Mouse (Mus musculus) CH12.LX (cell line): ENCODE results near the gene Pop5. TPM values are rescaled to one million over a fixed set of nuclear protein-coding genes. Genes with fewer than 3 reads are reported as not detected.

Experiments used
- DNase-seq: peaks from one replicate; pipeline ENCODE4 v3.0.0-alpha.2; 2013; ENCODE audit errors: extremely low read depth
- H3K27ac ChIP-seq: 2 replicates; pipeline ENCODE4 v1.5.1; 2012; ENCODE audit warnings: low read depth, mild to moderate bottlenecking, control low read depth, moderate library complexity; ENCODE audit not compliant: insufficient read depth
- H3K27me3 ChIP-seq: replicated peaks from 2 replicates; pipeline ENCODE3; 2012; ENCODE audit warnings: inconsistent platforms
- H3K36me3 ChIP-seq, 2 experiments: replicated peaks in 1 of 2; 2 replicates each; pipeline versions ENCODE3 to v1.6.1; 2012; ENCODE audit warnings: inconsistent platforms in 1 of 2, low read length in 1 of 2, mild to moderate bottlenecking in 1 of 2, mixed read lengths in 1 of 2, moderate library complexity in 1 of 2; ENCODE audit not compliant: control insufficient read depth in 1 of 2, insufficient read depth in 1 of 2
- H3K4me1 ChIP-seq, 2 experiments: 2 replicates each; pipeline ENCODE4 v1.6.1; 2012; ENCODE audit warnings: inconsistent platforms in 1 of 2, moderate library complexity in 1 of 2; ENCODE audit not compliant: insufficient read depth in 2 of 2, control insufficient read depth in 1 of 2
- H3K4me2 ChIP-seq: 2 replicates; pipeline ENCODE4 v1.6.1; 2012; ENCODE audit warnings: low read depth, mild to moderate bottlenecking, control low read depth; ENCODE audit not compliant: poor library complexity, insufficient read depth, severe bottlenecking
- H3K4me3 ChIP-seq, 3 experiments: fragments of 150-350 bp in 1 of 3; sonication (generic) in 1 of 3; replicated peaks in 1 of 3; 2 replicates each; pipeline versions ENCODE3 to v1.5.1; 2011 to 2012; ENCODE audit warnings: low read depth in 2 of 3, low read length in 2 of 3, mild to moderate bottlenecking in 2 of 3, moderate library complexity in 2 of 3, control low read depth in 1 of 3, improper control_type of control experiment in 1 of 3, inconsistent platforms in 1 of 3, mixed read lengths in 1 of 3; ENCODE audit not compliant: poor library complexity in 1 of 3
- H3K79me2 ChIP-seq: replicated peaks from 2 replicates; pipeline ENCODE4 v1.6.1; 2012; ENCODE audit warnings: mild to moderate bottlenecking, moderate library complexity; ENCODE audit not compliant: control insufficient read depth, poor library complexity, insufficient read depth, severe bottlenecking; ENCODE audit errors: extremely low read depth
- H3K9ac ChIP-seq: 2 replicates; pipeline ENCODE4 v1.6.1; 2012; ENCODE audit warnings: low read depth, mild to moderate bottlenecking, control low read depth, moderate library complexity; ENCODE audit not compliant: insufficient read depth
- H3K9me3 ChIP-seq: replicated peaks from 2 replicates; pipeline ENCODE3; 2012; ENCODE audit warnings: low read length, inconsistent platforms, mixed read lengths
- CHD2 ChIP-seq: IDR thresholded peaks from 2 replicates; pipeline ENCODE4 v1.6.1; 2011; ENCODE audit warnings: low read length, improper control_type of control experiment
- CTCF ChIP-seq, 2 experiments: IDR thresholded peaks in 1 of 2; conservative IDR thresholded peaks in 1 of 2; 2 replicates each; pipeline ENCODE4 v1.5.1; 2011 to 2012; ENCODE audit warnings: low read depth in 2 of 2, low read length in 2 of 2, improper control_type of control experiment in 1 of 2, inconsistent platforms in 1 of 2, mild to moderate bottlenecking in 1 of 2, moderate library complexity in 1 of 2
- ELF1 ChIP-seq: IDR thresholded peaks from 2 replicates; pipeline ENCODE4 v1.6.1; 2014; ENCODE audit warnings: low read depth, mild to moderate bottlenecking, inconsistent platforms, low read length, improper control_type of control experiment
- IRF4 ChIP-seq: IDR thresholded peaks from 2 replicates; pipeline ENCODE4 v1.6.1; 2014; ENCODE audit warnings: low read depth, mild to moderate bottlenecking, inconsistent platforms, low read length, improper control_type of control experiment
- JUN ChIP-seq: IDR thresholded peaks from 2 replicates; pipeline ENCODE4 v1.6.1; 2011; ENCODE audit warnings: low read depth, mild to moderate bottlenecking, low read length, improper control_type of control experiment, moderate library complexity; ENCODE audit not compliant: insufficient read depth
- MAFK ChIP-seq: IDR thresholded peaks from 2 replicates; pipeline ENCODE4 v1.6.1; 2011; ENCODE audit warnings: low read length, improper control_type of control experiment; ENCODE audit not compliant: insufficient replicate concordance
- MXI1 ChIP-seq: IDR thresholded peaks from 2 replicates; pipeline ENCODE4 v1.6.1; 2011; ENCODE audit warnings: mild to moderate bottlenecking, low read depth, low read length, improper control_type of control experiment
- NRF1 ChIP-seq: IDR thresholded peaks from 2 replicates; pipeline ENCODE4 v1.6.1; 2014; ENCODE audit warnings: low read depth, mild to moderate bottlenecking, inconsistent platforms, low read length, improper control_type of control experiment, moderate library complexity
- PAX5 ChIP-seq: IDR thresholded peaks from 2 replicates; pipeline ENCODE4 v1.6.1; 2012; ENCODE audit warnings: low read length, inconsistent platforms, mixed read lengths
- POLR2AphosphoS2 ChIP-seq: IDR thresholded peaks from 2 replicates; pipeline ENCODE4 v1.6.1; 2011; ENCODE audit warnings: low read depth, low read length, improper control_type of control experiment
- SIN3A ChIP-seq: IDR thresholded peaks from 2 replicates; pipeline ENCODE4 v1.6.1; 2012; ENCODE audit warnings: low read length, improper control_type of control experiment, inconsistent platforms
- SMC3 ChIP-seq: IDR thresholded peaks from 2 replicates; pipeline ENCODE4 v1.6.1; 2011; ENCODE audit warnings: low read depth, low read length, improper control_type of control experiment
- TCF12 ChIP-seq: IDR thresholded peaks from 2 replicates; pipeline ENCODE4 v1.6.1; 2014; ENCODE audit warnings: low read depth, mild to moderate bottlenecking, inconsistent platforms, low read length, improper control_type of control experiment
- UBTF ChIP-seq: IDR thresholded peaks from 2 replicates; pipeline ENCODE4 v1.6.1; 2012; ENCODE audit warnings: low read depth, mild to moderate bottlenecking, inconsistent platforms, low read length, improper control_type of control experiment, moderate library complexity
- USF1 ChIP-seq: IDR thresholded peaks from 2 replicates; pipeline ENCODE4 v1.6.1; 2014; ENCODE audit warnings: low read depth, mild to moderate bottlenecking, inconsistent platforms, low read length, improper control_type of control experiment
- dilution Hi-C: fragments of 300-500 bp; cut with MboI; formaldehyde crosslinking; loops from 2 replicates; pipeline ENCODE4 v1.14.3; 2020; ENCODE audit warnings: low sequenced_read_pairs; ENCODE audit not compliant: extremely low pct_unique_long_range_greater_than_20kb, extremely low pct_ligation_motif_present
- in situ Hi-C: fragments of 300-500 bp; cut with MboI; formaldehyde crosslinking; loops from 3 replicates; pipeline ENCODE4 v1.14.3; 2019; ENCODE audit warnings: low sequenced_read_pairs, low pct_ligation_motif_present, low pct_unique_long_range_greater_than_20kb, mixed read lengths
- polyA plus RNA-seq: library from polyadenylated mRNA; unstranded; fragments of >175 nt; gene quantifications from 2 replicates; pipeline ENCODE4 v1.2.1, GENCODE M21; 2012; ENCODE audit warnings: low read depth; ENCODE audit not compliant: insufficient read length
- total RNA-seq, 2 experiments: library from RNA; depleted of rRNA; stranded (reverse); fragments of 300-350 nt in 1 of 2; fragments of >200 nt in 1 of 2; gene quantifications; 2 replicates each; pipeline ENCODE4 v1.2.3; 2012 to 2014

Pop5 gene
- total and polyA plus RNA-seq, 3 experiments, result 127 to 236 (median 156) TPM

DNA sequence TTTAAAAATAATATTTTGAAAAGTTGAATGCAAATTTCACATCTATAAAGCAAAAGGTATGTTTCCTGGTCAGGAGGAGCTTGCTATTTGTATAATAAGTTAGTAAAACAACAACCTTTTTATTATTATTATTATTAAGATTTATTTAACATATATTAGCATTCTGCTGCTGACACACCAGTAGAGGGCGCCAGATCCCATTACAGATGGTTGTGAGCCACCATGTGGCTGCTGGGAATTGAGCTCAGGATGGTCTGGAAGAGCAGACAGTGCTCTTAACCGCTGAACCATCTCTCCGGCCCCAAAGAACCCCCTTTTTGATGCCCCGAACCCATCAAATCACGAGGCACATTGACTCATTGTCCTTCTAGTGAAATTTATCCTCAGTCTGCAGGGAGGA is 28.4 kb upstream of the Pop5 start:
- Histone ChIP-seq H3K36me3 (no peaks in the 10 kb centered on the region), H3K9ac (no peak overlapping the region), H3K27ac (no peak overlapping the region), H3K27me3 (no peaks in the 10 kb centered on the region), H3K4me3 (no peak overlapping the region), H3K4me1 (peaks cover 3 to 4% of the 10 kb centered on the region in 2 experiments; a peak in 1 of 4 replicates), H3K4me2 (no peak overlapping the region), H3K79me2 (no peaks in the 10 kb centered on the region)
- dilution Hi-C loops (no loop called here), in situ Hi-C loops (no loop called here)
- no peak for DNase-seq
- TF ChIP-seq TCF12 (no peak), CTCF (conservative IDR thresholded peaks at IDR 0.05 in 1 of 2, IDR thresholded peaks at IDR 0.05 in 1 of 2; ENCODE audit: low read depth in 2 of 2, low read length in 2 of 2) (peak; percentile 32 to 39; a peak in 3 of 4 replicates)
- TF ChIP-seq, all 38 proteins: peak for 1
- H3K9me3 ChIP-seq, result no peaks in the 10 kb centered on the region

DNA sequence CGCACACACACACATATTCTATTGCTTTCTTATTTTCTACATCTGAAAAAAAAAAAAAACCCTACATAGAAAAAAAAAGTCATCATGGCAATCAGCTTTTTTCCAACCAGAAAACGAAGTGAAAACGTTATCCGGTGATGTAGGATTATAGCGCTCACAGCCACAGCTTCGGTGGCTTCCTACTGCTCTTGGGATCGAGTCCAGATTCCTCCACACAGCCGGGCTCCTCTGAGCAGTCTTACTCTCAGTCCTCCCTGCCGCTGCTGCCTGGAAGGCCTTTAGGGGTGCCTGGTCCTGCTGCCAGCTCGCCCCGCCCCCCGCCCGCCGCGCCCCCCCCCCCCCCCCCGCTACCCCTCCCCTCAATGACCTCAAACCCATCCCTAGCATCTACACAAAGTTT is 27.7 kb upstream of the Pop5 start:
- Histone ChIP-seq H3K79me2 (no peaks in the 10 kb centered on the region), H3K4me2 (no peak overlapping the region), H3K36me3 (no peaks in the 10 kb centered on the region), H3K4me1 (peaks cover 3 to 4% of the 10 kb centered on the region in 2 experiments; a peak in 1 of 4 replicates), H3K4me3 (no peak overlapping the region), H3K9me3 (no peaks in the 10 kb centered on the region), H3K27me3 (no peaks in the 10 kb centered on the region), H3K27ac (no peak overlapping the region), H3K9ac (no peak overlapping the region)
- dilution Hi-C loops, result no loop called here
- in situ Hi-C loops, result no loop called here
- no peak for TF ChIP-seq UBTF
- no peak for TF ChIP-seq MXI1
- no peak for TF ChIP-seq CHD2
- no peak for TF ChIP-seq USF1
- TF ChIP-seq SIN3A, result no peak
- TF ChIP-seq NRF1, result no peak
- no peak for TF ChIP-seq POLR2AphosphoS2
- TF ChIP-seq SMC3, result no peak
- no peak for TF ChIP-seq JUN
- no peak for TF ChIP-seq IRF4
- no peak for TF ChIP-seq PAX5
- TF ChIP-seq MAFK, result no peak
- no peak for DNase-seq

DNA sequence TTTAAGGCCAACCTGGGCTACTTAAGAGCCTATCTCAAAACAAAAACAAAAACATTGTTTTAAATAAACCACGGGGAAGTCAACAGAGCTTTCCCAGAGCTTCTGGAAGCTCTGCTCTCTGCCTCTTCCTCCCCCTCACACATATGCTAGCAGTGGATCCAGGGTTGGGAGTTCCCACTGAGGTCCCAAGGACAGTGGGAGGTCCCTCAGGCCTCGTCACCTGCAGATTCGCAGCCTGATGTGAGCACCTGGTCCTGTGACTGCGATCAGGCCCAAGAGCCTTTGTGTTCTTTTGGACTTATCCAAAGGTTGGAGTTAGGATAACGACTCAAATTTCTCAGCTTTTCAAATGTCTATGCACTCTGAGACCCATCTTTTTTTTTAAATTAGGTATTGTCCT is 27.0 kb upstream of the Pop5 start:
- Histone ChIP-seq H3K9me3 (no peaks in the 10 kb centered on the region), H3K27me3 (peaks cover 2% of the 10 kb centered on the region), H3K79me2 (no peaks in the 10 kb centered on the region), H3K27ac (no peak overlapping the region), H3K36me3 (no peaks in the 10 kb centered on the region), H3K4me1 (peaks cover 3 to 4% of the 10 kb centered on the region in 2 experiments; a peak in 1 of 4 replicates), H3K9ac (no peak overlapping the region), H3K4me2 (no peak overlapping the region), H3K4me3 (no peak overlapping the region)
- in situ Hi-C loops (no loop called here), dilution Hi-C loops (no loop called here)
- TF ChIP-seq CHD2 (no peak), MAFK (no peak), ELF1 (no peak)
- no peak for DNase-seq
